Mouse (Mus musculus) ES-E14 (cell line): ENCODE data around the gene C9orf72.

Experiments
- HCFC1 ChIP-seq: IDR thresholded peaks from 2 replicates; pipeline ENCODE4 v1.6.1; 2012; ENCODE audit warnings: low read length, inconsistent platforms, borderline replicate concordance; ENCODE audit not compliant: insufficient read depth
- MAFK ChIP-seq: IDR thresholded peaks from 2 replicates; pipeline ENCODE4 v1.6.1; 2014; ENCODE audit warnings: mild to moderate bottlenecking, low read depth, low read length, inconsistent platforms; ENCODE audit not compliant: insufficient read depth
- ZC3H11A ChIP-seq: IDR thresholded peaks from 2 replicates; pipeline ENCODE4 v1.6.1; 2012; ENCODE audit warnings: low read depth, mild to moderate bottlenecking, inconsistent platforms, low read length, borderline replicate concordance

- TF ChIP-seq ZC3H11A (no peak), MAFK (no peak), HCFC1 (no peak)
These were observed 56.3 kb downstream of the C9orf72 start for GRCm38 (mm10) chr4:35169571-35170125.
